Mouse (Mus musculus) embryonic fibroblast, embryonic 13.5 days (primary cell): ENCODE measurements around the gene Chd1. TPM values are rescaled to one million over a fixed set of nuclear protein-coding genes. Genes with fewer than 3 reads are reported as not detected.
A peak's percentile ranks its signal among the peaks of the same experiment; 100 is the strongest.

Source experiments
- H3K27ac ChIP-seq: 2 replicates; pipeline ENCODE4 v1.5.1; 2012; ENCODE audit warnings: low read length, control low read depth, inconsistent platforms; ENCODE audit not compliant: insufficient read depth
- H3K4me1 ChIP-seq: 2 replicates; pipeline ENCODE4 v1.6.1; 2011; ENCODE audit warnings: low read length; ENCODE audit not compliant: control insufficient read depth, insufficient read depth
- H3K4me3 ChIP-seq: 2 replicates; pipeline ENCODE4 v1.5.1; 2011; ENCODE audit warnings: mild to moderate bottlenecking, control low read depth, low read length; ENCODE audit not compliant: insufficient read depth
- CTCF ChIP-seq: IDR thresholded peaks from 2 replicates; pipeline ENCODE4 v1.5.1; 2011; ENCODE audit warnings: mild to moderate bottlenecking, control low read depth, low read length, moderate library complexity, borderline replicate concordance; ENCODE audit not compliant: insufficient read depth
- POLR2A ChIP-seq: IDR thresholded peaks from 2 replicates; pipeline ENCODE4 v1.6.1; 2011; ENCODE audit warnings: low read depth, mild to moderate bottlenecking, control low read depth, low read length, moderate library complexity
- polyA plus RNA-seq: library from polyadenylated mRNA; stranded (reverse); fragments of >200 nt; gene quantifications from 2 replicates; pipeline ENCODE4 v1.2.4, GENCODE M21; 2011; ENCODE audit warnings: low read depth; ENCODE audit not compliant: missing spikeins, insufficient read length

Chd1 gene
- polyA plus RNA-seq, 1 experiment = 33.8 TPM

GRCm38 (mm10) chr17:15809949-15810348, 105.2 kb downstream of the Chd1 start:
- peak overlapping the region; percentile 66 for H3K27ac ChIP-seq
- H3K4me1 ChIP-seq = peaks cover 22% of the 10 kb centered on the region
- no peak overlapping the region for H3K4me3 ChIP-seq
- no peak for TF ChIP-seq POLR2A
- TF ChIP-seq CTCF = no peak

- no peak overlapping the region for H3K4me3 ChIP-seq
- TF ChIP-seq POLR2A (no peak), CTCF (no peak)
- no peak overlapping the region for H3K27ac ChIP-seq
- H3K4me1 ChIP-seq = peaks cover 22% of the 10 kb centered on the region; the same call in 1 of the 2 replicates
Measured at GRCm38 (mm10) chr17:15812136-15812778, 107.5 kb downstream of the Chd1 start.

GRCm38 (mm10) chr17:15813658-15814212, 109.0 kb downstream of the Chd1 start:
- TF ChIP-seq CTCF (no peak), POLR2A (no peak)
- H3K4me3 ChIP-seq = no peak overlapping the region
- peak overlapping the region; percentile 54 for H3K27ac ChIP-seq
- peaks cover 20% of the 10 kb centered on the region; the same call in 1 of the 2 replicates for H3K4me1 ChIP-seq

- peaks cover 12% of the 10 kb centered on the region; the same call in 1 of the 2 replicates for H3K4me1 ChIP-seq
- H3K4me3 ChIP-seq = no peak overlapping the region
- no peak for TF ChIP-seq CTCF
- H3K27ac ChIP-seq = no peak overlapping the region
Measured at GRCm38 (mm10) chr17:15815312-15816018, 110.7 kb downstream of the Chd1 start.

GRCm38 (mm10) chr17:15816379-15817095, 111.8 kb downstream of the Chd1 start:
- Histone ChIP-seq H3K4me1 (peaks cover 12% of the 10 kb centered on the region; the same call in 1 of the 2 replicates), H3K27ac (no peak overlapping the region), H3K4me3 (no peak overlapping the region)
- TF ChIP-seq POLR2A (no peak), CTCF (no peak)

GRCm38 (mm10) chr17:15817096-15817450, 112.3 kb downstream of the Chd1 start:
- TF ChIP-seq CTCF = no peak
- H3K4me3 ChIP-seq = no peak overlapping the region
- no peak overlapping the region for H3K27ac ChIP-seq
- peaks cover 12% of the 10 kb centered on the region; the same call in 1 of the 2 replicates for H3K4me1 ChIP-seq

- Histone ChIP-seq H3K4me1 (peaks cover 12% of the 10 kb centered on the region; the same call in 1 of the 2 replicates), H3K4me3 (no peak overlapping the region), H3K27ac (no peak overlapping the region)
- TF ChIP-seq CTCF = no peak
- TF ChIP-seq POLR2A = no peak
Measured at GRCm38 (mm10) chr17:15817634-15818033, 112.9 kb downstream of the Chd1 start.

- Histone ChIP-seq H3K4me1 (peaks cover 16% of the 10 kb centered on the region), H3K4me3 (no peak overlapping the region), H3K27ac (no peak overlapping the region)
- TF ChIP-seq CTCF (no peak), POLR2A (no peak)
Measured at GRCm38 (mm10) chr17:15818372-15818771, 113.6 kb downstream of the Chd1 start.

GRCm38 (mm10) chr17:15820146-15820545, 115.4 kb downstream of the Chd1 start:
- TF ChIP-seq POLR2A = no peak
- TF ChIP-seq CTCF = no peak
- Histone ChIP-seq H3K4me1 (peaks cover 7% of the 10 kb centered on the region), H3K27ac (peak overlapping the region; percentile 50; the same call in 1 of the 2 replicates), H3K4me3 (no peak overlapping the region)
